Mouse (Mus musculus) adrenal gland, postnatal 25 days (tissue): ENCODE data around the gene Cog4. TPM values are rescaled to one million over a fixed set of nuclear protein-coding genes. Genes with fewer than 3 reads are reported as not detected.
A peak's percentile ranks its signal among the peaks of the same experiment; 100 is the strongest.

Experiments used
- DNase-seq: peaks from one replicate; pipeline ENCODE4 v3.0.0; 2021; ENCODE audit warnings: mixed read lengths
- long read RNA-seq: library from polyadenylated mRNA; stranded (forward); transcript quantifications from one replicate; pipeline ENCODE4 v2.0.0, GENCODE M21; 2021
- total RNA-seq: library from RNA; stranded (reverse); gene quantifications from 2 replicates; pipeline ENCODE4 v1.2.3, GENCODE M21; 2021

The Cog4 gene
- 75.8 and 100 TPM in 2 replicates for total RNA-seq
- long read RNA-seq, transcript Cog4-201 (19 exons, 2,737 nt) = major isoform, 168 of 196 reads
- long read RNA-seq, partial matches to known transcripts = 6 of 196 reads
- long read RNA-seq, other reads (novel, unspliced or antisense) = 21 of 196 reads

GRCm38 (mm10) chr8:110846405-110847170, at the start of gene Cog4, which contains the start of gene Sf3b3:
Gene Cog4, plus strand, starts transcription at chr8:110846600.
Gene Sf3b3, minus strand, starts transcription at chr8:110846787.
- peak; percentile 85 for DNase-seq

GRCm38 (mm10) chr8:110797086-110797485, 49.3 kb upstream of the Cog4 start:
- no peak for DNase-seq

- no peak for DNase-seq
Observed at GRCm38 (mm10) chr8:110802988-110803387, 43.4 kb upstream of the Cog4 start.

GRCm38 (mm10) chr8:110803856-110804255, 42.5 kb upstream of the Cog4 start:
- DNase-seq = no peak

GRCm38 (mm10) chr8:110804825-110805514, 41.4 kb upstream of the Cog4 start:
- no peak for DNase-seq

- DNase-seq = no peak
Observed at GRCm38 (mm10) chr8:110805669-110806068, 40.7 kb upstream of the Cog4 start, which contains the start of gene Il34. Gene Il34, minus strand, starts transcription at chr8:110805924.

GRCm38 (mm10) chr8:110806146-110806545, 40.3 kb upstream of the Cog4 start:
- DNase-seq = no peak

- DNase-seq = no peak
Observed at GRCm38 (mm10) chr8:110808495-110809472, 37.6 kb upstream of the Cog4 start.

GRCm38 (mm10) chr8:110809831-110810230, 36.6 kb upstream of the Cog4 start:
- no peak for DNase-seq

GRCm38 (mm10) chr8:110810481-110811065, 35.8 kb upstream of the Cog4 start:
- DNase-seq = no peak

- DNase-seq = no peak
Observed at GRCm38 (mm10) chr8:110811116-110811515, 35.3 kb upstream of the Cog4 start.

GRCm38 (mm10) chr8:110811793-110812192, 34.6 kb upstream of the Cog4 start:
- no peak for DNase-seq

- no peak for DNase-seq
Observed at GRCm38 (mm10) chr8:110812349-110813080, 33.9 kb upstream of the Cog4 start.

GRCm38 (mm10) chr8:110813081-110813812, 33.2 kb upstream of the Cog4 start:
- DNase-seq = no peak

GRCm38 (mm10) chr8:110815308-110815707, 31.1 kb upstream of the Cog4 start:
- no peak for DNase-seq

- no peak for DNase-seq
Observed at GRCm38 (mm10) chr8:110816990-110817389, 29.4 kb upstream of the Cog4 start.

- DNase-seq = no peak
Observed at GRCm38 (mm10) chr8:110818593-110818992, 27.8 kb upstream of the Cog4 start.

GRCm38 (mm10) chr8:110820257-110820656, 26.1 kb upstream of the Cog4 start:
- DNase-seq = no peak

- no peak for DNase-seq
Observed at GRCm38 (mm10) chr8:110821960-110822359, 24.4 kb upstream of the Cog4 start.

GRCm38 (mm10) chr8:110824861-110825260, 21.5 kb upstream of the Cog4 start:
- DNase-seq = no peak
